Mouse (Mus musculus) forebrain, embryonic 13.5 days (tissue): ENCODE measurements around the gene Cdh6. TPM values are rescaled to one million over a fixed set of nuclear protein-coding genes. Genes with fewer than 3 reads are reported as not detected.
A peak's percentile ranks its signal among the peaks of the same experiment; 100 is the strongest.

Experiments used
- ATAC-seq: fragments of 200-750 bp; cut with Nextera tagmentation; 2 replicates; pipeline ENCODE4 v1.8.0; 2017
- H3K27ac ChIP-seq: fragments of 300-500 bp; sonication (generic); 2 replicates; pipeline ENCODE4 v1.5.1; 2015; ENCODE audit warnings: inconsistent platforms, mild to moderate bottlenecking, moderate library complexity
- H3K27me3 ChIP-seq: fragments of 300-500 bp; sonication (generic); 2 replicates; pipeline ENCODE4 v1.6.1; 2015; ENCODE audit warnings: mild to moderate bottlenecking, inconsistent platforms
- H3K36me3 ChIP-seq: fragments of 300-500 bp; sonication (generic); 2 replicates; pipeline ENCODE4 v1.6.1; 2015; ENCODE audit warnings: mild to moderate bottlenecking, inconsistent platforms; ENCODE audit not compliant: poor library complexity, severe bottlenecking
- H3K4me1 ChIP-seq: fragments of 300-500 bp; sonication (generic); 2 replicates; pipeline ENCODE4 v1.6.1; 2015; ENCODE audit warnings: inconsistent platforms
- H3K4me2 ChIP-seq: fragments of 300-500 bp; sonication (generic); 2 replicates; pipeline ENCODE4 v1.6.1; 2015; ENCODE audit warnings: inconsistent platforms, mild to moderate bottlenecking, moderate library complexity
- H3K4me3 ChIP-seq: fragments of 300-500 bp; sonication (generic); 2 replicates; pipeline ENCODE4 v1.5.1; 2015; ENCODE audit warnings: mild to moderate bottlenecking, inconsistent platforms
- H3K9ac ChIP-seq: fragments of 300-500 bp; sonication (generic); 2 replicates; pipeline ENCODE4 v1.6.1; 2015; ENCODE audit warnings: mild to moderate bottlenecking, inconsistent platforms
- H3K9me3 ChIP-seq: fragments of 300-500 bp; sonication (generic); replicated peaks from 2 replicates; pipeline ENCODE4 v1.6.1; 2016; ENCODE audit warnings: inconsistent platforms
- WGBS: fragments of 180-500 bp; shearing (Covaris S2); methylation state at CpG from one replicate; pipeline ENCODE4 v1.1.7; 2015; 5-methylcytosine and 5-hydroxymethylcytosine counted together
- polyA plus RNA-seq: library from polyadenylated mRNA; unstranded; fragments of >200 nt; fragmentation: Nextera tagmentation; extraction: Ambion mirVana; gene quantifications from 2 replicates; pipeline ENCODE4 v1.2.1, GENCODE M21; 2015

Gene Cdh6
- polyA plus RNA-seq, 1 experiment from 2014 or later = 9.1 TPM

GRCm38 (mm10) chr15:13088504-13089058 is 84.9 kb downstream of the Cdh6 start:
- H3K4me1 ChIP-seq = 0 out of 2 replicates have a peak, but pooled peaks cover 5% of the 10 kb centered on the region
- no peaks in the 10 kb centered on the region for H3K9me3 ChIP-seq
- no peaks in the 10 kb centered on the region for H3K36me3 ChIP-seq
- ATAC-seq = peak; percentile 86
- no peak overlapping the region for H3K27ac ChIP-seq
- no peak overlapping the region for H3K9ac ChIP-seq
- no peaks in the 10 kb centered on the region for H3K27me3 ChIP-seq
- H3K4me2 ChIP-seq = no peak overlapping the region
- 43% methylated on average over 7 of the region's 7 CpGs for WGBS
- H3K4me3 ChIP-seq = no peak overlapping the region

DNA sequence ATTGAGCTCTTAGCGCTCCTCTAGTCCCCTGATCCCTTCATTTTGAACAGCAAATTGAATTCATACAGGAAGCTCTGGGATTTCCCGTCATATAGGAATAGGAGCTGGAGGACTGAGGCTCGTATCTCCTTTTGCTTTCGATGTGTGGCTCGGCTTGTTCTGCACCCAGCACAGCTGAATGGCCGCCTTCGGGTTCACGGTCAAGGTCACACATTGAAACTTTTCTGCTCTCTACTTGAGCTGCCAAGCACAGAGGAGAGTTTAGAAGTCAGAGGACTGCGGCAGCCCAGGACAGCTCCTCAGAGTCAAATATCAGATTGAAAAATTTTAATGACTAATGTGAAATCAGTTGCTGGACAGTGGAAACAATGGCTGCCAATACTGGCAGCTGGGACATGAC is 88.7 kb downstream of the Cdh6 start:
- Histone ChIP-seq H3K9ac (no peak overlapping the region), H3K27ac (no peak overlapping the region), H3K36me3 (no peaks in the 10 kb centered on the region), H3K4me1 (0 out of 2 replicates have a peak, but pooled peaks cover 3% of the 10 kb centered on the region), H3K27me3 (no peaks in the 10 kb centered on the region), H3K9me3 (no peaks in the 10 kb centered on the region), H3K4me3 (no peak overlapping the region), H3K4me2 (no peak overlapping the region)
- 87% methylated on average over 9 of the region's 9 CpGs for WGBS
- no peak for ATAC-seq

DNA sequence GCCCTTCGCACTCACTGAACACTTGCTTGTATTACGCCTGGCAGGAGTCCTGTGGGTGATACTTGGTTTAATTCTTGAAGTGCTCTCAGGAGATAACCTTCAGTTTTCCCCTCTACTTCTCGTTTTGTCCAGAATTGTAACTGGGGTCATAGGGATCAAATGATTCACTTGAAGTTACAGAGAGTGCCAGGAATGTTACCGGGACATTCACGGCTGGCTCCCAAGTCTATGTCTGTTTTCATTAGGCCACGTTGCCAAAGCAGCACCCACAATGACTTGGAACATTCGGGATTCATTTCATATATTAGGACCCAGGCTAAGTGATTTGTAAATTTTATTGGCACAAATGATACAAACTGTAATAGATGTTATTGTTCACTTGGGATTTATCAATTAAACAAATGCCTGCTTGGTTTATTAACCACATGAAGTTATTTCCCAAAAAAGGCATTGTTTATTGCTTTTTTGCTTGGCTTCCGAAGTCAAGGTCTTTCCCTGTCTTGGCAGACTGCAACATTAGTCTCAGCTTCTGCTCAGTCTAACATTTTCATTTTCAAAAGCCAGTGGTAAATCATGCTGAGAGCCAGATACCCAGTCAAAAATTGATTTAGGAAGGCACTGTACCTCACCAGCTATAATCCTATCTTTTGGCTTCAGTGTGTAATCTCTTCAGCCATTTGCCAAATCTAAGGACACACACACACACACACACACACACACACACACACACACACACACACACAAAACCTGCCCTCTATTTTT is 96.4 kb downstream of the Cdh6 start:
- H3K9ac ChIP-seq = no peak overlapping the region
- H3K27ac ChIP-seq = no peak overlapping the region
- H3K4me3 ChIP-seq = no peak overlapping the region
- H3K4me2 ChIP-seq = no peak overlapping the region
- WGBS = 86% methylated on average over 8 of the region's 8 CpGs
- H3K27me3 ChIP-seq = no peaks in the 10 kb centered on the region
- H3K4me1 ChIP-seq = no peaks in the 10 kb centered on the region
- no peaks in the 10 kb centered on the region for H3K36me3 ChIP-seq
- ATAC-seq = no peak
- no peaks in the 10 kb centered on the region for H3K9me3 ChIP-seq

DNA sequence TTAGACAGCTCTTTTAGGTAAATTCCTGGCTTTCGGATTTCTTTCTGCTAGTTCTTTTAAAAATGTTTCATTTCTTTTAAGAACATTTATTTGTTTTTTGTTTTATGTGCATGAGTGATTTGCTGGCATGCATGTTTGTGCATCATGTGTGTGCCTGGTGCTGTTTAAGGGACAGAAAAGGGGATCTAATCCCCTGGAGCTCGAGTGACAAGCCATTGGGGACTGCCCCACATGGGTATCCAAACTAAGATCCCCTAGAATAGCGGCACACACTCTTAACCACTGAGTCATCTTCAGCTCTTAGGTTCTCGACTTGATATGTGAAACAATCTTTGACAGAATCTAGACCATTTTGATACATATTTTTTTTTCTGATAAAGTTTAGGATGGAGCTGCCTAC is 99.4 kb downstream of the Cdh6 start:
- H3K27ac ChIP-seq = no peak overlapping the region
- H3K36me3 ChIP-seq = no peaks in the 10 kb centered on the region
- 0 out of 2 replicates have a peak, but pooled peaks cover 5% of the 10 kb centered on the region for H3K4me1 ChIP-seq
- 71% methylated on average over 4 of the region's 4 CpGs for WGBS
- no peaks in the 10 kb centered on the region for H3K9me3 ChIP-seq
- H3K27me3 ChIP-seq = no peaks in the 10 kb centered on the region
- no peak overlapping the region for H3K4me3 ChIP-seq
- ATAC-seq = no peak
- H3K4me2 ChIP-seq = no peak overlapping the region
- H3K9ac ChIP-seq = no peak overlapping the region

- Histone ChIP-seq H3K27me3 (no peaks in the 10 kb centered on the region), H3K27ac (no peak overlapping the region), H3K36me3 (no peaks in the 10 kb centered on the region), H3K9me3 (no peaks in the 10 kb centered on the region), H3K9ac (no peak overlapping the region), H3K4me2 (peak overlapping the region; percentile 55), H3K4me1 (peaks cover 25% of the 10 kb centered on the region), H3K4me3 (no peak overlapping the region)
- no peak for ATAC-seq
These were observed 105.3 kb downstream of the Cdh6 start for GRCm38 (mm10) chr15:13068213-13068516.

GRCm38 (mm10) chr15:13067429-13068212 is 105.9 kb downstream of the Cdh6 start:
- Histone ChIP-seq H3K27ac (no peak overlapping the region), H3K9me3 (no peaks in the 10 kb centered on the region), H3K27me3 (no peaks in the 10 kb centered on the region), H3K36me3 (no peaks in the 10 kb centered on the region), H3K4me1 (peaks cover 25% of the 10 kb centered on the region), H3K4me3 (peak overlapping the region; percentile 23), H3K4me2 (peak overlapping the region; percentile 55), H3K9ac (no peak overlapping the region)
- peak; percentile 66 for ATAC-seq
- WGBS = 25% methylated on average over 20 of the region's 20 CpGs

DNA sequence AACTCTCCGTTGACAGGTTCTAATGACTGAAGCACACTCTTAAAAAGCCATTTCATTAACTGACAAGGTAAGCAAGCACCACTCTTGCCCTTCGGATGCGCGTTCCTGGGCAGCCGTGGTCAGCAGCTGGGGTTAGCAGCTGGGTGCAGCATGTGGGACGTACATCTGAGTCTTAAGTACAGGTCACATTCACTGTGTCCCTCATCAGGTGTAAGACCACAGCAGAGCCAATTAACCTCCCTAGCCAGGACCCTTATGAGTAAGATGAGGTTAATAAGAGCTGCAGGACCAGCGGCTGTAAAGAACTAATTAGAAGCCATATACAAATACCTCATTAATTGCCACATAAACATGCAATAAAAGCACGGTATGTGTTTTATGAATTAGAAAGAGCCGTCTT is 106.7 kb downstream of the Cdh6 start:
- 43% methylated on average over 9 of the region's 9 CpGs for WGBS
- no peak for ATAC-seq
- Histone ChIP-seq H3K4me2 (peak overlapping the region; percentile 55), H3K27ac (no peak overlapping the region), H3K36me3 (0 out of 2 replicates have a peak, but pooled peaks cover 3% of the 10 kb centered on the region), H3K4me3 (no peak overlapping the region), H3K4me1 (peaks cover 25% of the 10 kb centered on the region), H3K9me3 (no peaks in the 10 kb centered on the region), H3K27me3 (no peaks in the 10 kb centered on the region), H3K9ac (no peak overlapping the region)

GRCm38 (mm10) chr15:13063633-13064032 is 109.8 kb downstream of the Cdh6 start:
- Histone ChIP-seq H3K9me3 (no peaks in the 10 kb centered on the region), H3K27ac (no peak overlapping the region), H3K36me3 (0 out of 2 replicates have a peak, but pooled peaks cover 7% of the 10 kb centered on the region), H3K4me2 (no peak overlapping the region), H3K4me3 (no peak overlapping the region), H3K4me1 (peaks cover 20% of the 10 kb centered on the region), H3K27me3 (no peaks in the 10 kb centered on the region), H3K9ac (no peak overlapping the region)
- ATAC-seq = no peak
- WGBS = 97% methylated on average over 10 of the region's 13 CpGs

DNA sequence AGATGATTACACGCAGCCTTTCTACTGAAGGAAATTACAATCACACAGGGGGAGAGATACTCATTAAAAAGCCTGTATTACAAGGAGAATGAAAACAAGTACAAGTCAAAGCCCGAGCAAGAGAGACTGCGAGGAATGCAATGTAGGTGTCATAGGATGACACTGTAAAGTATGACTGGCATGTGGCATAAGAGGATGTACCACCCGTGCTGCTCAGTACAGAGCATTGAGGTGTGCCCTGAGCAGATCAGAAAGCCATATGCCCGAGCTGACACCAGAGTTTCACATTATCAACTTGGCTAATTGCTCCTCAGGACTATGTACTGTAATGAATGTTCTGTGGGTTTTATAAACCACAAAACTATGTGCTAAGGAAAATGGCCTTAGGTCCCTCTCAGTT is 115.7 kb downstream of the Cdh6 start:
- WGBS = 82% methylated on average over 5 of the region's 5 CpGs
- Histone ChIP-seq H3K4me3 (no peak overlapping the region), H3K9ac (no peak overlapping the region), H3K36me3 (0 out of 2 replicates have a peak, but pooled peaks cover 12% of the 10 kb centered on the region), H3K27me3 (no peaks in the 10 kb centered on the region), H3K9me3 (no peaks in the 10 kb centered on the region), H3K27ac (no peak overlapping the region), H3K4me1 (no peaks in the 10 kb centered on the region), H3K4me2 (no peak overlapping the region)
- ATAC-seq = no peak

DNA sequence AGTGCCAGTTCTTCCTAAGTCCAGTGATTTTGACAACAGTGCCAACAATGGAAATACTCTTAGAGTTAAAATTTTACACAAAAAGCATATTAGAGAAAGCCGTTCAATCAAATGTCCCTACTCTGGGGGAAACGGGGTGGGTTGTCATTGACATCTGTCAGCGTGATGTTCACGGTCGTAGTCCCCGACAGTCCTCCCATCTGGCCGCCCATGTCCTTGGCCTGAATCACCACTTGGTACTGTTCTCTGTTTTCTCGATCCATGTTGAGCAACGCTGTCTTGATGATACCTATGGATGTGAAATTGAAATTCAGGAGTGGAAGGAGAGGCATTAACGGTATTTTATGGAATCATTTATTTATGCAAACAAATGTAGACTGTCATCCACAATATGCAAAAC is 116.2 kb downstream of the Cdh6 start:
- Histone ChIP-seq H3K9me3 (no peaks in the 10 kb centered on the region), H3K27me3 (no peaks in the 10 kb centered on the region), H3K4me2 (no peak overlapping the region), H3K36me3 (0 out of 2 replicates have a peak, but pooled peaks cover 12% of the 10 kb centered on the region), H3K9ac (no peak overlapping the region), H3K27ac (no peak overlapping the region), H3K4me1 (no peaks in the 10 kb centered on the region), H3K4me3 (no peak overlapping the region)
- 88% methylated on average over 10 of the region's 10 CpGs for WGBS
- no peak for ATAC-seq

DNA sequence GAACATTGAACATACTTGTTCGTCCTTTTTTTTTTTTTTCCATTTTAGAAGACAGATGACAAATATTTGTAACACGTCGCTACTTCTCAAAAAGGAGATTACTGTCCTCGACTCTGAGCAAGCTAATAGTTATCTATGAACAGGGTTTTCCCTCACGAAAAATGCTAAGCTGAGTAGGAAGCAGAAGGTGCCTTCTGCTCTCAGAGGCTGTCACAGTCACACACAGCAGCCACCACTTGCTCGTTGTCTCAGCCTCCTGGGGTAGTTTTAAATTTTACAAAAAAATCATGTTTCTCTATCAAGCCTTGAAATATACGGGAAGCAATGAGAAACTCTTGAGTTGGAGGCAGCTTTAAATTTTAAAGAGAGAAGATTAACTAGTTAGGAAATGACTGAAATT is 125.6 kb downstream of the Cdh6 start:
- no peak overlapping the region for H3K9ac ChIP-seq
- 85% methylated on average over 7 of the region's 7 CpGs for WGBS
- no peaks in the 10 kb centered on the region for H3K4me1 ChIP-seq
- no peak overlapping the region for H3K27ac ChIP-seq
- H3K4me2 ChIP-seq = no peak overlapping the region
- no peak for ATAC-seq
- H3K36me3 ChIP-seq = peaks cover 3% of the 10 kb centered on the region; the same call in 1 of the 2 replicates
- no peaks in the 10 kb centered on the region for H3K9me3 ChIP-seq
- no peaks in the 10 kb centered on the region for H3K27me3 ChIP-seq
- H3K4me3 ChIP-seq = no peak overlapping the region

GRCm38 (mm10) chr15:13034436-13034835 is 139.0 kb downstream of the Cdh6 start:
- H3K27me3 ChIP-seq = no peaks in the 10 kb centered on the region
- no peak overlapping the region for H3K4me3 ChIP-seq
- H3K4me1 ChIP-seq = no peaks in the 10 kb centered on the region
- H3K27ac ChIP-seq = no peak overlapping the region
- 0 out of 2 replicates have a peak, but pooled peaks cover 12% of the 10 kb centered on the region for H3K36me3 ChIP-seq
- H3K4me2 ChIP-seq = no peak overlapping the region
- peak; percentile 30; the same call in 1 of the 2 replicates for ATAC-seq
- WGBS = 75% methylated on average over 16 of the region's 16 CpGs
- no peaks in the 10 kb centered on the region for H3K9me3 ChIP-seq
- H3K9ac ChIP-seq = no peak overlapping the region
